Mouse (Mus musculus): Measurements from ENCODE around the gene C1qtnf9. TPM values are rescaled to one million over a fixed set of nuclear protein-coding genes. Genes with fewer than 3 reads are reported as not detected.
A peak's percentile ranks its signal among the peaks of the same experiment; 100 is the strongest.

Gene C1qtnf9
- under 1 TPM in 3 of 4 experiments, not detected in 1; 0.20 to 0.34 (median 0.23) TPM for total RNA-seq (2022)

- no peak for DNase-seq (ENCODE audit: low spot score in 2 of 2)
These were observed at the start of gene C1qtnf9 for GRCm38 (mm10) chr14:60767884-60768283. TSS of gene C1qtnf9 (plus strand) at chr14:60768134.

GRCm38 (mm10) chr14:60721304-60721703 lies 46.6 kb upstream of the C1qtnf9 start:
- DNase-seq (ENCODE audit: low spot score in 2 of 2), result no peak

- DNase-seq (ENCODE audit: low spot score in 2 of 2), result no peak
These were observed 46.0 kb upstream of the C1qtnf9 start for GRCm38 (mm10) chr14:60721938-60722337.

DNA sequence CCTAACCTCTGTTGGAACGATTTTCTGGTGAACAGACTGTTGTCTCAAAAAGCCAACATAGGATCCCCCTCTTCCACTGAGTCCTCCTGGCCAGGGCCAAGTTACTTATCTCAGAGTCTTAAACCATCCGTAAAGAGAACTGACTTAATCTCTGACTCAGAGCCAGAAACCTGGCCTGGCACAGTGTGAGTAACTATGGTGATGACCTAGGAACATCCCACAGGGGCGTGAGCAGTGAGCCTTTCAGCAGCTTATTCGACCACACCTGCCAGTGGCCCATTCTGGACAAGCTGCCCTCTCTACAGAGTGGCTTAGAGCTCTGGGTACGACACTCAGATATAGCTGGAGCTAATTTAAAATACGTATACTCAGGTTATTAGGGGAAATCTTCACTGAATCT lies 41.8 kb upstream of the C1qtnf9 start:
- DNase-seq (ENCODE audit: low spot score in 2 of 2), result no peak

GRCm38 (mm10) chr14:60727130-60727529 lies 40.8 kb upstream of the C1qtnf9 start:
- DNase-seq (ENCODE audit: low spot score in 2 of 2), result no peak

- DNase-seq (ENCODE audit: low spot score in 2 of 2), result no peak
These were observed 35.9 kb upstream of the C1qtnf9 start for GRCm38 (mm10) chr14:60732081-60732480.

DNA sequence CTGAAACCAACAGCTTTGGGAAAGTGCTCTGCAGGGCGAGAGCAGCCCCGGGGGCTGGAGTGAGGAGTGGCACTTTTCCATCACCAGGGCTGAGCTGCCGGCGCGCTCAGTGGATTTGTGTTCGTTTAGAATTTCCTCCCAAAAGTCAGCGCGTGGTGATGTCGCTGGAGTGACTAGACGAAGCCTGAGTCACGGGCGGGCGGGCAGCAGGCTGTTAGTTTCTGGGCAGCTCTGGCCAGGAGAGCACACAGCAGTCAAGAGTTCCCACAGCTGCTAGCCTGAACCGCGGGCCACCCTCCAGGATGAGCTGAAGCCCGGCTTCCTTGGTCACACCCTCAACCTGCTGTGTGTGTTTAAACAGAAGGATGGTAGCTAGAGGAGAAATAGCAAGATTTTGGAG lies 35.1 kb upstream of the C1qtnf9 start:
- peak in 1 of 2 experiments; percentile 40 for DNase-seq (ENCODE audit: low spot score in 2 of 2)

DNA sequence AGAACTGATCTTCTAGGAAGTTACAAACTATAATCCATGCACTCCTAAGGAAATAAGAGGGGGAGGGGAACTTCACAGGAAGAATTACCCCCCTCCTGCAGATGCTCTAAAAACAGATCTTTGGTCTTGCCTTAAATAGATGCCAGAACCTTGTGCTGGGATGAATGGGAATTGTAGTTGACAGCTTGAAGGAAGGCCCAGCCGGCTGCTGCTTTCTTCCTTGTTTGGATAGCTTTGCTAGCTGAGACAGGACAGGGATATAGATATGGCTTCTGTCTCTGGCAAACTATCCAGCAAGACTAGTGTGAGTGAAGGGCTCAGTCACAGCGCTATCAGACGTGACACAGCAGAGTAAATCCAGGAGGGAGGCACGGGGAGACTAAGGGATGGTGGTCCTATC lies 34.2 kb upstream of the C1qtnf9 start:
- DNase-seq (ENCODE audit: low spot score in 2 of 2), result no peak

- DNase-seq (ENCODE audit: low spot score in 2 of 2), result no peak
These were observed 32.7 kb upstream of the C1qtnf9 start for GRCm38 (mm10) chr14:60735206-60735605.

DNA sequence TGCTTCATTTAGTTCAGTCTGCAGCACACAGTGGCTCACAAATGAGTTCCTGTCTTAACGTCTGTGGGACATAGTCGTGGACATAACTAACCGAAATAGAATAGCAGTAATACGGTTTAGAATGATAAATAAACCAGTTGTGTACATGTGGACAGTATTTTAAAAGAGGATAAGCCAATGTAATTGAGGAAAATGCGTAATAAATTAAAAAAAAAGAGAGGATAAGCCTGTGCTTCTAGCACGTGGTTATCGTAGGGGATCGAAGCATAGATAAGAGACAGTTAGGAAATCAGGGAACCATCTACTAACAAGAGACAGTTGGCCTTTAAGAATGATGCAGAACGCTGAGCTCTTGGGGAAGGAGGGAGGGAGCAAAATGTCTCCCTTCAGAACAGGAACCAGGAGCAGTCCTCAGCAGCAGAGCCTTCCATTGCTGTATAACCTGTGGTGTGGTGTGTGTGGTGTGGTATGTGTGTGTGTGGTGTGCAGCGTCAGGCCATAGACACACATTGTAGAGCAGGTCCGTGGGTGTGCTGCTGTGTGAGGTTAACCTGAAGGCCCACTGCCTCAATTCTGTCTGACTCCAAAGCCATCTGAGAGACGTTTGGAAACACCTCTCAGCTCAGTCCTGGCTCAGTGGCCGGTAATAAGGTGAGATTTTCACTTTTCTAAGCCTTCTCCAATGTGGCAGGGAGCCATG lies 31.9 kb upstream of the C1qtnf9 start:
- no peak for DNase-seq (ENCODE audit: low spot score in 2 of 2)

GRCm38 (mm10) chr14:60736591-60737192 lies 31.2 kb upstream of the C1qtnf9 start:
- no peak for DNase-seq (ENCODE audit: low spot score in 2 of 2)

DNA sequence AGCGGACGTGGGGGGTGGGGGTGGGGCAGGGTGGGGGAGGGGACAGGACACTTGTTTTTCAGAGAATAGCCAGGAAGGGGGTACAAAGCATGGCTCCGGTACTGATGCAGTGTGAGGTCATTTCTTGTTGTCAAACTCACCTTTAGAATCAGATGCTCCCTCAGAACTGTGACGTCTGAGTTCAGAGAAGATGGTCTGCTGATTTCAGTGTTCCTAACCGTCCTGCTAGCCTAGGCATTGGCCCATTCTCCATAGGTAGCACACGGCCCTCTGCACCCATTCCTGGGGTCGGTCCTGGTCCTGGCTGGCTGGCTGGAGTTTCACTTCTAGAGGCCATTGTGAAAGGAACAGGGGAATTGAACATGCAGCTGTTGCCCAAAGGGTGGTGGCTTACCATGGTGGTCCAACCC lies 30.7 kb upstream of the C1qtnf9 start:
- DNase-seq (ENCODE audit: low spot score in 2 of 2), result no peak

- no peak for DNase-seq (ENCODE audit: low spot score in 2 of 2)
These were observed 29.4 kb upstream of the C1qtnf9 start for GRCm38 (mm10) chr14:60738434-60738938.

GRCm38 (mm10) chr14:60739155-60739554 lies 28.8 kb upstream of the C1qtnf9 start:
- DNase-seq (ENCODE audit: low spot score in 2 of 2), result no peak

- DNase-seq (ENCODE audit: low spot score in 2 of 2), result no peak
These were observed 28.3 kb upstream of the C1qtnf9 start for GRCm38 (mm10) chr14:60739616-60740015.

- no peak for DNase-seq (ENCODE audit: low spot score in 2 of 2)
These were observed 27.4 kb upstream of the C1qtnf9 start for GRCm38 (mm10) chr14:60740507-60740906.

- no peak for DNase-seq (ENCODE audit: low spot score in 2 of 2)
These were observed 26.9 kb upstream of the C1qtnf9 start for GRCm38 (mm10) chr14:60741033-60741432.

DNA sequence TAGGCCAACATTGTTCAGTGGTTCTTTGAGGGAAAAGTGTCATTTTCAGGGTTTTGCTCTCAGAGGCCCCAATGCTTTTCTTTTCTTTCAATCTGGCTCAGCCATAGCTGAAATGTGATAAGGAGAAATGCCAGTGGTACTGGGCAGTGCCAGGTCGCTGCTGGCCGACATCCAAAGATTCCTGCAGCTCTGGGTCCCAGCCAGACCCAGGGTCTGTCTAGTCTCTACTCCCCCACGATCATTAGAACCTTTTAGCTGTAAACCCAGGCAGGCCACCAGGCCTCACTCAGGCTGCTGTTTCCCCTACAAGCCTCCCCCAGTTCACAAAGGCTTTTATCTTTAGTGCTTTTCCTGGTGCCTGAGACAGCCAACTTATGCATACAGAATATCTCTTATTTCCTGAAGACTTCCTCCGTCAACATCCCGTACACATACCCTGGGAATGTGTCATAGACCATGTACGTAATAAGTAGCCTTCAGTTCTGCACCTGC lies 26.4 kb upstream of the C1qtnf9 start:
- DNase-seq (ENCODE audit: low spot score in 2 of 2), result no peak

GRCm38 (mm10) chr14:60743681-60744080 lies 24.3 kb upstream of the C1qtnf9 start:
- DNase-seq (ENCODE audit: low spot score in 2 of 2), result no peak

- no peak for DNase-seq (ENCODE audit: low spot score in 2 of 2)
These were observed 22.7 kb upstream of the C1qtnf9 start for GRCm38 (mm10) chr14:60745201-60745600.

- no peak for DNase-seq (ENCODE audit: low spot score in 2 of 2)
These were observed 21.8 kb upstream of the C1qtnf9 start for GRCm38 (mm10) chr14:60746141-60746540.

DNA sequence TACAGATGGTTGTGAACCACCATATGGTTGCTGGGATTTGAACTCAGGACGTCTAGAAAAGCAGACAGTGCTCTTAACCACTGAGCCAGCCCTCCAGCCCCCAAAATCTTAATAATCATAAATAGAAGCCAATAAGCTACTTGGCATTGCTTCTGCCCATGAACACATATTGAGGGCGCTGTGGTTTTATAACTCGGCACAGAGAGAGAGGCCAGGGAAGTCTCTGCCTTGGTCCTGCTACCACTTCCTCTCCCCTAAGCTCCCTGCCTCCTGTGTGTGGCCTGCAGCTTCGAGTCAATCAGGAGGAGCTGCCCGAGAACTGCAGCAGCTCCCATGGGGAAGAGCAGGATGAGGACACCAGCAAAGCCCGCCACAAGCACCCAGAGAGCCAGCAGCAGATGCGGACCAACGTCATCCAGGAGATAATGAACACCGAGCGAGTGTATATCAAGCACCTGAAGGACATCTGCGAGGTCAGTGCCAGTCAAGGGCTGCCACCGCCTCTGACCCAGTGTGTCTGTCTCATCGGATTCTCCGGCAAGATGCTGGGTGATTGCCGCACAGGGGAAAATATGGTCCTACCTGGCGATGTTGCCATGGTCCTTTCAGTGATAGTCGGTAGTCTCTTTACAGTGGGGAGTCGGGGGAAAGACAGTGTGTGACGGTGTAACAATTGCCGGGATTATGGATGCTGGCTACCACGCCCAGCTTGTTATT lies 20.6 kb upstream of the C1qtnf9 start:
- DNase-seq (ENCODE audit: low spot score in 2 of 2), result no peak
